Mouse (Mus musculus): Measurements from ENCODE around the gene Slc25a35. TPM values are rescaled to one million over a fixed set of nuclear protein-coding genes. Genes with fewer than 3 reads are reported as not detected.
"Not testable (repeated sequence)": the region's sequence is repeated elsewhere in the genome, so short reads cannot be mapped to it uniquely, and the experiment has no call there.

The Slc25a35 gene
- total RNA-seq, 2 experiments from 2014 or later: 5.4 to 5.9 TPM

GRCm38 (mm10) chr11:68957308-68957707 lies 10.6 kb upstream of the Slc25a35 start, which contains the start of gene Arhgef15:
Gene Arhgef15, minus strand, starts transcription at chr11:68957480.
- DNase-seq (ENCODE audit: low spot score in 2 of 2): no peak
- intact Hi-C loops (cut with DNase I): no loop called here

- intact Hi-C loops (cut with DNase I): no loop called here
- no peak for DNase-seq (ENCODE audit: low spot score in 2 of 2)
These were observed 10.0 kb upstream of the Slc25a35 start for GRCm38 (mm10) chr11:68957971-68958370.

GRCm38 (mm10) chr11:68961596-68961995 lies 6.3 kb upstream of the Slc25a35 start:
- no peak for DNase-seq (ENCODE audit: low spot score in 2 of 2)
- intact Hi-C loops (cut with DNase I): no loop called here

DNA sequence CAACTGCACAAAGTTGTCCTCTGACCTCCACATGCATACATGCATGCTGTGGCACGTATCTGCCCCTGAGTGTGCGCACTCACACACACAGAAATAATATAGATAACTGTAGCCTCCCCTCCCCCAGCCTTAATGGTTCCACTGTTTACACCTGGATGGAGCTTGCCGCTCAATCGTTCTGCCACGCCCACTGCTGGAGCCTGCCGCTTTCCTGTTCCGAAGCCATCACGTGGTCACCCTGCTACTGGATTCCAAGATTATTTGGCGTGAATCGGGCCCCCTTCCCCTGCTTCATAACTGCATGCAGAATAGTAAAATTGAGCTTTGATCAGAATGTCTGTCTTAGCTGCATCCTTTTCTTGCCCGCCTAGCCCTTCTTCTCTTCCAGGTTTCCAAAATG lies 5.8 kb upstream of the Slc25a35 start:
- DNase-seq (ENCODE audit: low spot score in 2 of 2); intact Hi-C loops (cut with DNase I): not testable (repeated sequence)

DNA sequence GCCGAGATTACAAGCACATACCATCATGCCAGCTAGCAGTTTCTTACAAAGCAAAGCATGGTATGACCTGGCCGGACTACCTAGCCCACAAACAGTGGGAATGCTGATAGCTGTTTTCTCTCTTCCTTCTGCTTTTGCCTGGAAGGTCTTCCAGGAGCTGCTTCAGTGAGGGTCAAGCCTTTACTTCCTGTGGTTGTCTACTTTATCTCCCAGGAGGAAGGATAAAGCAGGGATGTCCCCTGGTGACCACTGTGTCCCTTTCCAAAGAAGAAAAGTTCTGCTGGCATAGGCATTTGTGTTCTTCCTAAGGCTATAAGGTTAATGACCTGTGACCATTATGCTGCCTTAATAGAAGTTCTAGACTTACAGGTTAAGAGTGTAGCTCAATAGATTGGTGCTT lies 4.5 kb upstream of the Slc25a35 start:
- intact Hi-C loops (cut with DNase I): no loop called here
- DNase-seq (ENCODE audit: low spot score in 2 of 2): no peak

GRCm38 (mm10) chr11:68965050-68965449 lies 2.9 kb upstream of the Slc25a35 start:
- intact Hi-C loops (cut with DNase I): loop anchor here (5.0 kb wide), 1 partner anchor 63 kb away; the partner anchor contains the start of gene Rpl26
- DNase-seq (ENCODE audit: low spot score in 2 of 2): no peak

DNA sequence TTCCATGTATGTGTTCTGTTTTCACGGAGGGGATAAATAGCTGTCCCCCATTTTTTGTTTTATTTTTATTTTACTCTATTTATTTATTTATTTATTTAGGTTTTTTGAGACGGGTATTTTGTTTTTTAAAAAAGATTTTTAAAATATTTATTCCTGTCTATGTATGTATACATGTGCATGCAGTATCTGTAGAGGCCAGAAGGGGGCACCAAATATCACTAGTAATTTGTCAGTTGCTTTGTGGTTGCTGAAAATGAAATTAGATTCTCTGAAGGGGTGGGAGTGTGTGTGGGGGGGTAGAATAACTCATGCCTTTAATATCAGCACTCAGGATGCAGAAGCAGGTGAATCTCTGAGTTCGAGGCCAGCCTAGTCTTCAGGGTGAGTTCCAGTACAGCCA lies 2.1 kb upstream of the Slc25a35 start:
- intact Hi-C loops (cut with DNase I): loop anchor here (5.0 kb wide), 1 partner anchor 64 kb away; the partner anchor contains the start of gene Rpl26
- DNase-seq (ENCODE audit: low spot score in 2 of 2): peak in 1 of 2 experiments; percentile 67

DNA sequence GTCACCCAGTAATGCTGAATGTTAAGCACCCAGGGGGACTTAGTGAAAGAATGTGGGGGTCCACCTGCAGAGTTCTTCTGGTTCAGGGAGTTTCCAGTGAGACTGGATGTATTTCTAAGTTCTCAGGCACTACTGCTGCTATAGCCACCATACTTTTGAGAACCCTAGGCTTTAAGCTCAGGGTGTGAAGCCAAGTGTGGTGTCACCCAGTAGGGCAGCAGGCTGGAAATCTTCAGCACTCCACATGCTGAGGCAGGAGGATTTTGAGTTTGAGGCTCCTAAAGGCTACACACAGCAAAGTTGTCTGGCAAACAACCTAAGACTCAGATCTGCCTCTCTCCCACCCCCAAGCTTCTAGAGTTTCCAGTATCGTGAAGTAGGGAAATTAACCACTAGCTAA lies 1.4 kb upstream of the Slc25a35 start:
- intact Hi-C loops (cut with DNase I): loop anchor here (5.0 kb wide), 1 partner anchor 64 kb away; the partner anchor contains the start of gene Rpl26
- DNase-seq (ENCODE audit: low spot score in 2 of 2): no peak

- intact Hi-C loops (cut with DNase I): loop anchor here (5.0 kb wide), 1 partner anchor 66 kb away; the partner anchor contains the start of gene Rpl26
- no peak for DNase-seq (ENCODE audit: low spot score in 2 of 2)
These were observed 821 bp downstream of the Slc25a35 start for GRCm38 (mm10) chr11:68968752-68969151.

DNA sequence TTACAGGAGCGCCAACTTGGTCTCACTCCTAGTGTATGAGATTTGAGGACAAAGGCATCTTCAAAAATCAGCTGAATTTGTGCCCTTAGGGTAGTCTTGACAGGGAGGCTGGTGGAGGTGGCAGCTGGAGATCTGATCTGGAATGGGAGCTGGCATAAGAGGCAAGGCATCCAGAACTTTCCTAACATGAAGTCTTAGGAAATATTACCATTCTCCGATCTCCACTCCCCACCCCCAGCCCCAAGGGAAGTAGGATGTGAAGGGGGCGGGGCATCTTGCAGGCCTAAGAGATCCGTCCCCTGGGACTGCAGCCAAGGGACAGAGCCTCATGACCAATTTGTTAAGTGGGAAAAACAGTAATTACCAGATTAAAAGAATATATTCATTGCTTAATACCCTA lies 2.3 kb downstream of the Slc25a35 start:
- intact Hi-C loops (cut with DNase I): no loop called here
- no peak for DNase-seq (ENCODE audit: low spot score in 2 of 2)

DNA sequence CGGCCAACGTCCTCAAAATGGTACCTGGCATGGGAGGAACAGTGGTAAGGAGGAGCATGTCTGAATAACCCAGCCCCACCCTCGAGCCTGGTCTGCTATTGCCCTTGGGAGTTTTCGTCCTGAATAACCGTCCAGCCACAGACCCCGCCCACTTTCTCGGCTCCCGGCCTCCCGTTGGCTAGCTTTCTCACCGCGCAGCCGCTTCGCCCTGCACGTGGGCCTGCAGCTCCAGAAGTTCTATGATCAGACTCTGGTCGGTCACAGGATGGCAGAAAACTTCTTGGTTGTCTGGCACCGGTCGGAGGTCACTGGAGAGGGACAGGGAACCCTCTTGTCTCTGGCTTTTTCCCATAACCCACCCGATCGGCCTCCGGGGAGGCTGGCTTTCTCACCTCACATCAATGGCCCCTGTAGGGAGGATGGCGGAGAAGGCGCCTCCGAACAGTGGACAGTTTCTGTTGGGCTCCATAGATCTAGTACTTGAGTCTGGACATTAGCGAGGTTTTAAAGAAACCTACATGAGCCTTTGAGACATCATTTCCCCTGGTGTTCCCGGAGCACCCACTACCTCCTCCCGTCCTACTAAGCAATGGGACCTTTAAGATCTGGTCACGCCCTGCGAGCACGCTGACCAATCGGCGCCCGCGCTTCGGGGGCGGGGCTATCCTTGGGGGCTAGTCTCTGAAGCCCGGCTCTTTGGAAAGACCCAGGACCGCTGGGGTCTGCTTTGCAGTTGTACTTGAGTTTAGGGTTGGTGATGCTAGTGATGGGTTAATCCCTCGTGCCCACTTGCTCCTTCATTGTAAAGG lies 5.5 kb downstream of the Slc25a35 start:
- peak; percentile 71 to 82 for DNase-seq (ENCODE audit: low spot score in 2 of 2)
- intact Hi-C loops (cut with DNase I): not testable (repeated sequence)

- DNase-seq (ENCODE audit: low spot score in 2 of 2): no peak
- intact Hi-C loops (cut with DNase I): no loop called here
These were observed 6.1 kb downstream of the Slc25a35 start for GRCm38 (mm10) chr11:68974059-68974450.

DNA sequence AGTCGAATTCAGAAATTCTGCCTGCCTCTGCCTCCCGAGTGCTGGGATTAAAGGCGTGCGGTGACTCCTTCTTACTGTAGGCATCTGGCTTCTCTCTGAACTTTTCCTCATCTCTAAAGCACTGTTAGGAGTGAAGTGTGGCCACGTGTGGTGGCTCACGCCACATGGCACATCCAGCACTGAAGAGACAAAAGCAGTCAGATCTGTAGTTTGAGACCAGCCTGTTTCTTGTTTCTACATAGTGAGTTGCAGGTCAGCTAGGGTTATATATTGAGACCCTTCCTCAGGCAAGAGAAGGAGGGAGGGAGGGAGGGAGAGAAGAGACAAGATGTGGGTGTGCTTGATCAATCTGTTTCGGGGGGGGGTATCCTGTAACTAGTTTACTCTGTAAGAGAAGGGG lies 7.2 kb downstream of the Slc25a35 start, which contains the start of gene Rangrf:
Rangrf (minus strand) TSS at position 101 of the 400 bp plus-strand sequence.
- intact Hi-C loops (cut with DNase I): no loop called here

DNA sequence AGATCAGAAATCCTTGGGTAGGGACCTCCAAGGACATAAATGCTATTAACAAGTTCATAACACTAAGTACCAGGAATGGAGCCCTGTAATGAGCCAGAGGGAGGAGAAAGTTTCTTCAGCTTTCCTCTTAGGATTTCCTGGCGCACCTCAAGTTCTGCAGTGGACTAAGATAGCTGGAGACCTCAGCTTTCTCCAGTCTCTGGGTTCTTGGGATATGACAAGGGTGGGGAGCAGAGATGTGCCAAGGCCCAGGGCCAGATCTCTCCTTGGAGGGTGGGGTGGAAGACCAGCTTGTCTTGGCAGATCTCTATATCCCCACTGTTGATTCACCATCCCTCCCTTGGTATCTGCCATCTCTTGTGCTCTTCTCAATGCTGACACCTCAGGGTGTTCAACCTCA lies 7.7 kb downstream of the Slc25a35 start:
- intact Hi-C loops (cut with DNase I): no loop called here
- no peak for DNase-seq (ENCODE audit: low spot score in 2 of 2)

More for the DNA sequence above, 7.2 kb downstream of the Slc25a35 start, which contains the start of gene Rangrf:
- no peak for DNase-seq (ENCODE audit: low spot score in 2 of 2)

DNA sequence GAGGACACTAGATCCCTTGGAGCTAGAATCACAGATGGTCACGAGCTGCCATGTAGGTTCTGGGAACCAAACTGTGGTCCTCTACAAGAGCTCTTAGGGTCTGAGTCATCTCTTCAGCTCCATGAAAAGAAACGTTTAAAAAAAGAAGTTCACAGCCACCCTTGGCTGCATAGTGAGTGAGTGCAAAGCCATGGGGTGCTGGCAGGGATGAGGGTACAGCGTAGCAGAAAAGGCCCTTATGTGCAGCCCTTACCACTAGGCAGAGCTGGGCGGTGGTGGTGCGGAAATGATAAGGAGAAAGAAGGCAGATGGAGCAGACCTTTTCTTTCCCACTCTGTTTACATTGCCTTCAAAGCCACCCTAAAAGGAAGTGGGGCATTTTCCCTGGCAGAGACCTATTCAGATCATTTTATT lies 11.4 kb downstream of the Slc25a35 start:
- DNase-seq (ENCODE audit: low spot score in 2 of 2): peak in 1 of 2 experiments; percentile 71
- intact Hi-C loops (cut with DNase I): no loop called here

GRCm38 (mm10) chr11:68980919-68981318 lies 13.0 kb downstream of the Slc25a35 start:
- no peak for DNase-seq (ENCODE audit: low spot score in 2 of 2)
- intact Hi-C loops (cut with DNase I): no loop called here

GRCm38 (mm10) chr11:68982639-68983369 lies 14.9 kb downstream of the Slc25a35 start:
- intact Hi-C loops (cut with DNase I): loop anchor here (1.0 kb wide), 1 partner anchor 79 kb away; no protein-coding TSS in a partner anchor
- DNase-seq (ENCODE audit: low spot score in 2 of 2): peak; percentile 63 to 75

DNA sequence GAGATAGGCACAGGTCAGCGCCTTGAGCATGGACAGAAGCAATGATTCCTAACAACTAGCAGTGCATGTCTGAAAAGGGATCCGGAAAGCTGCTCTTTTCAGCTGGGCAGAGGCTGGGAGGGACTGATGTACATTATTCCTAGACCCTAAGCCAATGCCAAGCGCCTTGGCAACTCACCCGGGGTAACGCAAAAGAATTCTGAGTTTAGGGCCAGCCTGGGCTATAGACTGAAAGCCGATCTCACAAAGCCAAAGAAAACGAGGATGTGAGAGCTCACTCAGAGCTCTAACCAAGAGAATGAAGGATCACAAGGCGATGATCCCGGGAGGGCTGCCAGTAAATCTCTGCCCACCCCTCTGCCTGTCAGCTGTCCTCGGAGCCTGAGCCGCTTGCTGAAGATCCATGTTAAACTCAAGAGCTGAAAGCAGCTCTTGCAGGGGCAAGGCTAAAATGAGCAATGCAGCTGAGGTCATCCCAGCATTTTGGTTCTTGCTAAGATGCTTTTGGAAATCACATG lies 19.5 kb downstream of the Slc25a35 start:
- intact Hi-C loops (cut with DNase I): no loop called here
- DNase-seq (ENCODE audit: low spot score in 2 of 2): no peak

- intact Hi-C loops (cut with DNase I): no loop called here
- DNase-seq (ENCODE audit: low spot score in 2 of 2): no peak
These were observed 20.4 kb downstream of the Slc25a35 start for GRCm38 (mm10) chr11:68988341-68988740.

GRCm38 (mm10) chr11:68993122-68993521 lies 25.2 kb downstream of the Slc25a35 start:
- DNase-seq (ENCODE audit: low spot score in 2 of 2): no peak
- intact Hi-C loops (cut with DNase I): no loop called here

All from left cerebral cortex, postnatal 25 days (tissue).